Mouse (Mus musculus) lung, embryonic 14.5 days (tissue): ENCODE data around the gene Adcy1. TPM values are rescaled to one million over a fixed set of nuclear protein-coding genes. Genes with fewer than 3 reads are reported as not detected.

Experiments
- ATAC-seq: fragments of 200-750 bp; cut with Nextera tagmentation; 2 replicates; pipeline ENCODE4 v1.8.0; 2017; ENCODE audit warnings: mild to moderate bottlenecking, moderate TSS enrichment, moderate library complexity; ENCODE audit not compliant: insufficient read depth
- DNase-seq: peaks from one replicate; pipeline ENCODE4 v3.0.0-alpha.2; 2015
- H3K27ac ChIP-seq: fragments of 300-500 bp; sonication (generic); 2 replicates; pipeline ENCODE4 v1.5.1; 2014; ENCODE audit warnings: low read depth, mild to moderate bottlenecking, moderate library complexity
- H3K27me3 ChIP-seq: fragments of 300-500 bp; sonication (generic); 2 replicates; pipeline ENCODE4 v1.6.1; 2014; ENCODE audit warnings: low read length, control low read depth; ENCODE audit not compliant: insufficient read depth
- H3K36me3 ChIP-seq: fragments of 300-500 bp; sonication (generic); 2 replicates; pipeline ENCODE4 v1.6.1; 2014; ENCODE audit warnings: control low read depth; ENCODE audit not compliant: insufficient read depth
- H3K4me1 ChIP-seq: fragments of 300-500 bp; sonication (generic); 2 replicates; pipeline ENCODE4 v1.6.1; 2014; ENCODE audit warnings: antibody characterized with exemption, control low read depth; ENCODE audit not compliant: insufficient read depth
- H3K4me2 ChIP-seq: fragments of 300-500 bp; sonication (generic); 2 replicates; pipeline ENCODE4 v1.6.1; 2014; ENCODE audit warnings: mild to moderate bottlenecking
- H3K4me3 ChIP-seq: fragments of 300-500 bp; sonication (generic); 2 replicates; pipeline ENCODE4 v1.5.1; 2014; ENCODE audit warnings: low read depth, low read length
- H3K9ac ChIP-seq: fragments of 300-500 bp; sonication (generic); 2 replicates; pipeline ENCODE4 v1.6.1; 2014
- H3K9me3 ChIP-seq: fragments of 300-500 bp; sonication (generic); 2 replicates; pipeline ENCODE4 v1.6.1; 2016; ENCODE audit warnings: low read depth, low read length, control low read depth
- CTCF ChIP-seq: IDR thresholded peaks from 2 replicates; pipeline ENCODE4 v1.5.1; 2016; ENCODE audit warnings: antibody characterized with exemption, low read depth
- whole genome bisulfite sequencing: fragments of 180-500 bp; shearing (Covaris S2); extraction: QIAGEN DNeasy Blood & Tissue Kit; methylation state at CpG from one replicate; pipeline ENCODE4 v1.1.7; 2014; 5-methylcytosine and 5-hydroxymethylcytosine counted together
- polyA plus RNA-seq: library from polyadenylated mRNA; unstranded; fragments of >200 nt; fragmentation: Nextera tagmentation; extraction: Ambion mirVana; gene quantifications from 2 replicates; pipeline ENCODE4 v1.2.1, GENCODE M21; 2014

Gene Adcy1
- polyA plus RNA-seq, result 1.5 TPM in 2 replicates

DNA sequence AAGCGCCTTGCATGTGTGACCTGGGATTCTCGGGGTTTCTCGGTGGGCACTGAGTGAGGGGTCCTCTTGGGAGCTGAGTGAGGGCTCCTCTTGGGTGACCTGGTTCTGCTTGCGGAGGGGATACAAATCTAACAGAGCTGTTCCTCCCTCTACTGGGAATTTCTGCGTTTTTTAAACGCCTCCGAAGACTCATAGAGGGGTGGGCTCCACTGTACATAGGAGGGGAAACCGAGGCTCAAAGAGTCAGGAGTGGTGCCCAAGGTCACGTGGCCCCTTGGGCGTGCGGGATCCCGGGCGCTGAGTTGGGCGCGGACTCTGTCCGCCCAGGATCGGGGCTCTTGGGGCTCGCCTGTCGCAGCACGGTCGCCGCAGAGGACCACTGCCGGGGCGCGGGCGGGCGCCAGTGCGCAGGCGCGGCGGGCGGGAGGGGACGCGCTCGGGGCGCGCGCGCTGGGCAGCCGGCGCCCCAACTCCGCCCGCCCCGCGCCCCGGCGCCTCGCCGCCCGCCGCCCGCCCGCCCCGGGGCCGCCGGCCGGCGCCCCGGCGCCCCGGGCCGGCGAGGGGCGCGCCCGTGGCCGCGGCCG lies at the start of gene Adcy1:
Gene Adcy1 (plus strand): TSS at position 489 of the 584 bp plus-strand sequence.
- Histone ChIP-seq H3K4me2 (peak within 1 kb of the TSS; percentile 86), H3K9ac (peak within 1 kb of the TSS; percentile 60), H3K27me3 (peaks cover 54% of the 10 kb centered on the region), H3K4me3 (peak within 1 kb of the TSS; percentile 52), H3K4me1 (peaks cover 2% of the 10 kb centered on the region; the same call in 1 of the 2 replicates), H3K27ac (no peak within 1 kb of the TSS), H3K36me3 (no peaks in the 10 kb centered on the region), H3K9me3 (no peaks in the 10 kb centered on the region)
- ATAC-seq (peak; percentile 71), DNase-seq (peak; percentile 71)
- under 1% methylated on average over 44 of the region's 69 CpGs for WGBS
- no peak for TF ChIP-seq CTCF

DNA sequence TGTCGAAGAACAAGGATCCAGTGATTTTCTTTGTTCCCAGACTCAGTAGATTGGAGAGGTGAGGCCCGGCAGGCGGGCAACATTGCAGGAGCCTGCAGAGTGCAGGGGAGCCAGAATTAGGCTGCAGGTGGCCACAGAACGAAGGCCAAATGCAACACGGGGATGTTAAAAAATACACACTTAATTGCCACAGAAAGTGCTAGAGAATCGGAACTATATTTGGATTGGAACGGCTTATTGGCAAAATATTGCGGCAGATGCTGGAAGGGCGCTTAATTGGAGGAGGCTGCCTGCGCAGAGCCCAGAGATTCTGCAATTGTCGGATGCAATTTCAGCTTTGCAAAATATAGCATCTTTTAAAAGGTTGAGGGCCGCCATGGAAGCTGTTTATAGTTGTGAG lies 46.4 kb upstream of the Adcy1 start:
- H3K36me3 ChIP-seq, result no peaks in the 10 kb centered on the region
- WGBS, result 82% methylated on average over 12 of the region's 12 CpGs
- TF ChIP-seq CTCF, result no peak

DNA sequence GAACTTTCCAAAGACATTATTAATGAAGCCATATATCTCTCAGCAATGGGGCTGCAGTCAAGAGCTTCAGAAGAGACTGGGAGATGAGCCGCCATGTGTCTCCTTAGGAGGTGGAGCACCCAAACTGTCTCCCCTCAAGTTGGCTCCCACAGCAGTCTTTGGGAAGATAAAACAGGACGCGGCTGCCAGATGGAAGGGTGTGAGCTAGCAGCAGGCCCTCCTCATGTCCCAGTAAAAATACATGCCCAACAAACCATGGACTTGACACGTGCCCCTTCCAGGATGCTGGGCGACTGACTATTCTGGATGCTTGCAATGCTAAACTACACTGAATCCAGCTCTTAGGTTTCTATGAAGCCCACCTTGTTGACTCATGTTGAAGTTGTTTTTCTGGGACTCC lies 45.2 kb upstream of the Adcy1 start:
- WGBS, result 86% methylated on average over 5 of the region's 5 CpGs
- no peak for TF ChIP-seq CTCF
- H3K4me2 ChIP-seq, result no peak overlapping the region
- no peaks in the 10 kb centered on the region for H3K4me1 ChIP-seq
- no peaks in the 10 kb centered on the region for H3K9me3 ChIP-seq
- no peak overlapping the region for H3K27ac ChIP-seq
- DNase-seq (no peak), ATAC-seq (no peak)
- H3K36me3 ChIP-seq, result no peaks in the 10 kb centered on the region
- no peaks in the 10 kb centered on the region for H3K27me3 ChIP-seq
- no peak overlapping the region for H3K9ac ChIP-seq
- H3K4me3 ChIP-seq, result no peak overlapping the region

More for the DNA sequence above, 46.4 kb upstream of the Adcy1 start:
- no peak for ATAC-seq
- H3K27me3 ChIP-seq, result no peaks in the 10 kb centered on the region
- H3K9me3 ChIP-seq, result no peaks in the 10 kb centered on the region
- H3K4me1 ChIP-seq, result no peaks in the 10 kb centered on the region
- DNase-seq, result no peak
- no peak overlapping the region for H3K4me2 ChIP-seq
- H3K4me3 ChIP-seq, result no peak overlapping the region
- no peak overlapping the region for H3K27ac ChIP-seq
- no peak overlapping the region for H3K9ac ChIP-seq

DNA sequence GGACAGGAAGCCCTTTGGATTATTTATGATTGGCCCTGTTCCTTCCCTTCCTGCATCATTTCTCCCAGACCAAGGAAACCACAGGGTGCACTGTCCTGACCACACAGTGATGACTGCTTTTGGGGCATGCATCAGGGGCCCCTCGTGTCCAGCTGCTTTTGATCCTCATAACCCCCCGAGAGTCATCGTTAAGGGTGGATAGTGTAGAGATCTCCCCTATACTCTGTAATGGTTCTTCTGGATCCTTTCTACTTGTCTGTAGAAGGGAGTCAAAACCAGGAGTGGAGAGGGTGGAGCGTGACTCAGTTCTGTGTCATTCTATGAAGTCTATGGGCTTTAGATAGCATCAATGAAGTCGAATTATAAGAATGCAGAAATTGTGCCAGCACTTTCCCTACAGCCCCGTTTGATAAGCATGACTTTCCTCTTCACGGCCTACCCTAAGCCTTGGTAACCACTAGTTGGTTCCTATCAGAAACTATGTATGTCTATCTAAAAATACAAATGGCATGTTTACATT lies 44.2 kb upstream of the Adcy1 start:
- no peak for TF ChIP-seq CTCF
- 87% methylated on average over 7 of the region's 7 CpGs for WGBS
- DNase-seq (no peak), ATAC-seq (no peak)
- Histone ChIP-seq H3K27me3 (no peaks in the 10 kb centered on the region), H3K27ac (no peak overlapping the region), H3K9me3 (no peaks in the 10 kb centered on the region), H3K4me1 (no peaks in the 10 kb centered on the region), H3K9ac (no peak overlapping the region), H3K4me3 (no peak overlapping the region), H3K36me3 (no peaks in the 10 kb centered on the region), H3K4me2 (no peak overlapping the region)

DNA sequence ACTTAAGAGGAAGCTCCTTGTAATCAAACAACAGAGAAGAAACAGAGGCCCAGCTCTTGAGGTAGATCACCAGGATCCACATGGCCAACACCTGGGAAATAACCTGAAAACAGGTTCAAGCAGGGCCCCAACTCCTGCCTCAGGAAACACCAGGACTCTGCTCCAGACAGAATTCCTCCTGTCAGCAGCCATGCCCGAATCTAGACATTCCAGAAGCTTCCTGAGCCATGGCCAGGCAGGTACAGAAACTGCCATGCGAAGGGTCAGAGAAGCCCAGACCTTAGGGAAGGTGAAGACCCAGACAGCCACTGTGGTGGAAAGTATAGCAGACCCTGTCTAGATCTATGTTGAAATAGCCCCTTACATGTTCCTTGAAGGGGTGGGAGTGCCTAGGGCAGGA lies 30.2 kb upstream of the Adcy1 start:
- H3K4me3 ChIP-seq, result no peak overlapping the region
- DNase-seq (no peak), ATAC-seq (no peak)
- H3K9me3 ChIP-seq, result no peaks in the 10 kb centered on the region
- H3K36me3 ChIP-seq, result no peaks in the 10 kb centered on the region
- TF ChIP-seq CTCF, result no peak
- H3K27me3 ChIP-seq, result no peaks in the 10 kb centered on the region
- H3K4me1 ChIP-seq, result no peaks in the 10 kb centered on the region
- no peak overlapping the region for H3K27ac ChIP-seq
- H3K4me2 ChIP-seq, result no peak overlapping the region
- no peak overlapping the region for H3K9ac ChIP-seq
- 62% methylated on average over 2 of the region's 2 CpGs for WGBS

DNA sequence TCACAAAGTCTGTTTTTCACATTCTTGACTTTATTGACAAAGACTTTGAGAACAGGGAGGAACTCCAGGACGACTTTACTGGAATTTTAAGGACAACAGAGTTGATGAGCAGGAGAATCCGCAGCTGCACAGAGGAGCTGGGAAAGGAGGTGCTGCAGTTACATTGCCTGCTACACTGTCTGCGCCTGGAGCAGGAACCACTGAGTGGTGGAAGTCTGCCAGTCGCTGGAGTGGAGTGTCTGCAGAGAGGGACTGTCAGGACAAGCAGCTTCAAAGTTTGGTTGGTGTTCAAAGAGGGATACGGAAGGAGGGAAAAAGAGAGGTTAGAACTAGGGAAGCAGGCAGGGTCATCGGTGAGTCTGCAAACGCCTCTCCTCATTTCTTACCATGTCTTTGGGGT lies 23.6 kb upstream of the Adcy1 start:
- H3K4me1 ChIP-seq, result no peaks in the 10 kb centered on the region
- no peaks in the 10 kb centered on the region for H3K27me3 ChIP-seq
- DNase-seq (peak; percentile 56), ATAC-seq (no peak)
- no peak overlapping the region for H3K27ac ChIP-seq
- H3K36me3 ChIP-seq, result no peaks in the 10 kb centered on the region
- no peak for TF ChIP-seq CTCF
- WGBS, result 8% methylated on average over 7 of the region's 7 CpGs
- H3K4me3 ChIP-seq, result no peak overlapping the region
- H3K4me2 ChIP-seq, result no peak overlapping the region
- H3K9ac ChIP-seq, result no peak overlapping the region
- H3K9me3 ChIP-seq, result no peaks in the 10 kb centered on the region

DNA sequence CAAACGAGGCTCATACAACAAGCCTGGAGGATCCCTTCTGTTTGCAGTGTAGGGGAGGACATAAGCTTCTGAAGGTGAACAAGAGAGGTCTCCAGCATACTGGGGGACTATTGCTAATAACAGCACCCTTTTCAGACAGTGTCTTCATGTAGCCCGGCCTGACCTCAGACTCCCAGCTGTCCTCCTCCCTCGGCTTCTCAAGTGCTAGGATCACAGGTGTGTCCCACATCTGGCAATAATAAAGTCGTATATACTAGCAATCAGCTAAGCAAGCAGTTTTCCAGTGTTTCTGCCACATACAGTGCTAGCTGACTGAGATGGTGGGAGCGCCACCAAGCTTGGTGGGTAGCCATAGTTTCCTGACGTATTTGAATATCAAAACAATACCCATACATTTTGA lies 22.5 kb upstream of the Adcy1 start:
- no peak overlapping the region for H3K4me2 ChIP-seq
- no peaks in the 10 kb centered on the region for H3K9me3 ChIP-seq
- no peaks in the 10 kb centered on the region for H3K36me3 ChIP-seq
- no peaks in the 10 kb centered on the region for H3K27me3 ChIP-seq
- H3K9ac ChIP-seq, result no peak overlapping the region
- DNase-seq (no peak), ATAC-seq (no peak)
- no peak overlapping the region for H3K4me3 ChIP-seq
- H3K4me1 ChIP-seq, result no peaks in the 10 kb centered on the region
- H3K27ac ChIP-seq, result no peak overlapping the region
- TF ChIP-seq CTCF, result no peak
- 40% methylated on average over 6 of the region's 6 CpGs for WGBS

DNA sequence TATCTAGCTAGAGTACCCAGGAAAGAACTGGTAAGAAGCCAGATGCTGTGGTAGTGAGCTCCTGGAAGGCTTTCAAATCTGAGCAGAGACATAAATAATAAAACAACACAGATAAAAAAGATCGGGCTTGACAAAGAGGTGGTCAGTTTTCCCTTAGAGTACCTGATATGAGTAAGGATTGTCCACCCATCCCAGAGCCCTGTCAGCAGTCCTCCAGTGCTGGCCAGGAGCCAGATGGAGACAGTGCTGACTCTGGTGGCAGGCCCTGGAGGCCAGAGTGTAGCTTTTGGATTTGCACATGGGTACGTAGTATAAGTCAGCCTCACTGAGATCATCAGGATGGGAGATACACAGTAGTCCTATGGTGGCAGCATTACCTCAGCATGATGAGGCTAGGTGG lies 16.1 kb upstream of the Adcy1 start:
- no peak for DNase-seq
- H3K27ac ChIP-seq, result no peak overlapping the region
- no peaks in the 10 kb centered on the region for H3K9me3 ChIP-seq
- no peaks in the 10 kb centered on the region for H3K4me1 ChIP-seq
- WGBS, result 68% methylated on average over 2 of the region's 2 CpGs
- TF ChIP-seq CTCF, result no peak
- no peak overlapping the region for H3K4me2 ChIP-seq
- no peak for ATAC-seq
- no peak overlapping the region for H3K9ac ChIP-seq
- no peaks in the 10 kb centered on the region for H3K27me3 ChIP-seq
- H3K36me3 ChIP-seq, result no peaks in the 10 kb centered on the region
- H3K4me3 ChIP-seq, result no peak overlapping the region
